Mouse (Mus musculus): Measurements from ENCODE around the gene Vps33b. TPM values are rescaled to one million over a fixed set of nuclear protein-coding genes. Genes with fewer than 3 reads are reported as not detected.

Vps33b gene
- polyA plus RNA-seq (2014; fragmentation: Illumina TruSeq; extraction: RNeasy Lipid Tissue Mini Kit (QIAGEN cat#74804); ENCODE audit: low read depth, low replicate concordance): 4.8 TPM

DNA sequence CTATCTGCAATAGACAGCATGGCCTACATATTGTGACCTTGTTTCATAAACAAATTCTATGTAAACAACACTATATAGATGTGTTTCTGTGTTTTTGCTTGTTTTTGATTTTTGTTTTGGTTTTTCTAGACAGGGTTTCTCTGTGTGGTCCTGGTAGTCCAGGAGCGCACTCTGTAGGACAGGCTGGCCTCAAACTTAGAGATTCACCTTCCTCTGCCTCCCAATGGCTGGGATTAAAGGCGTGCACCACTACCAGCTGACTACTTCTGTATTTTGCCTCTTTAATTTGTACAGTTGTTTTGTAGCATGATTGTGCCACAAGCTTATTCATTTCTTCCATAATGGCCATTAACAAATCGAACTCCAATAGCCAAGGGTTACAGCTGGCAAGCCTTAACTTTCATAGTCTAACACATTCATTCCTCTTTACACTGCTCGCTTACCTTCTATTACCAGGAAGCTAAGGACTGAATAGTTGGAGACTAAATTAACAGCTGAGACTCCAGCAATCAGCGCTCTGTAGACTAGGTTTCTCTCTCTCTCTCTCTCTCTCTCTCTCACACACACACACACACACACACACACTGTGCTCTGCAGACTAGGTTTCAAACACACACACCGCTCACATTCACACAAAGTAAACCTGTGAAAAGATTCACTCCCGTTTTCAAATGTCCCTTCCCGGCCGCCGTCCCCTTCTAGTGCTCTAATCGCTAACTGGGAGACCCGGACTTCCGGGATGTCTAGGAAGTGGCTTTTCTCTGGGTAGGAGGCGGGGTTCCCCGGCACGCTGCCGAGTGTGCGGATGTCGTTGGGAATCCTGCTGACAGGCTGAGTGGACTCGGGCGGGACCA lies at the start of gene Vps33b:
Gene Vps33b, plus strand, starts transcription at position 753 of the 854 bp plus-strand sequence.

DNA sequence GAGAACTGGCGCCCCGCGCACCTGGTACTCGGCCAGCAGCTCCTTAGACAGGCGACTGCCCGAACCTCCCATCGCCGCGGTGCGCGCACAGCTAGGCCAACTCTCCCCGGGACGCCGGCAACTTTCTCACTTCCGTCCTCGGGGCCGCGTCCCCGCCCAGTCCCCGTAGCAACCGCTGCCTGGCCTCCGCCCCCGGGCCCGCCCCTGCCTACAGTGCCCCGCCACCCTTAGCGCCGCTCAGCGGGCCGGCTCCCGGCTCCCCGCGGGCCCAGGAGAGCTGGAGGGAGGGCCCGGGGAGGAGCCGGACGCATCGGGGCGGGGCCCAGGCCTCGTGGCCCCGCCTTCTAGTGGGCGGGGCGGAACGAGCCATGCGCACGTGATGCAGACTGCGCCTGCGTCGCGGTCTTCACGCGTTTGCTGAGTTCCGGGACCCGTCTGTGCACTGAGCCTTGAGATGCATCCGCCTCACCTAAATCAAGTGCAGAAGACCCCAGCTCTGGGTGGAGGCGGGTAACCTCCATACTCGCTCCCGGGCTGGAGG lies 36.9 kb upstream of the Vps33b start, which contains the start of the genes Cib1 and Gdpgp1:
Gene Cib1, minus strand, starts transcription at position 325 of the 541 bp plus-strand sequence.
Gene Gdpgp1, plus strand, starts transcription at position 377 of the 541 bp plus-strand sequence.

GRCm38 (mm10) chr7:80246148-80246721 lies 23.2 kb upstream of the Vps33b start, which contains the start of gene Ttll13:
Ttll13 (plus strand) TSS chr7:80246376.

GRCm38 (mm10) chr7:80260625-80261371 lies 8.7 kb upstream of the Vps33b start, which contains the start of gene Ngrn:
Ngrn (plus strand) TSS chr7:80261215.

GRCm38 (mm10) chr7:80294062-80294763 lies 24.8 kb downstream of the Vps33b start, which contains the start of gene Prc1:
Prc1 (plus strand) TSS chr7:80294450.

DNA sequence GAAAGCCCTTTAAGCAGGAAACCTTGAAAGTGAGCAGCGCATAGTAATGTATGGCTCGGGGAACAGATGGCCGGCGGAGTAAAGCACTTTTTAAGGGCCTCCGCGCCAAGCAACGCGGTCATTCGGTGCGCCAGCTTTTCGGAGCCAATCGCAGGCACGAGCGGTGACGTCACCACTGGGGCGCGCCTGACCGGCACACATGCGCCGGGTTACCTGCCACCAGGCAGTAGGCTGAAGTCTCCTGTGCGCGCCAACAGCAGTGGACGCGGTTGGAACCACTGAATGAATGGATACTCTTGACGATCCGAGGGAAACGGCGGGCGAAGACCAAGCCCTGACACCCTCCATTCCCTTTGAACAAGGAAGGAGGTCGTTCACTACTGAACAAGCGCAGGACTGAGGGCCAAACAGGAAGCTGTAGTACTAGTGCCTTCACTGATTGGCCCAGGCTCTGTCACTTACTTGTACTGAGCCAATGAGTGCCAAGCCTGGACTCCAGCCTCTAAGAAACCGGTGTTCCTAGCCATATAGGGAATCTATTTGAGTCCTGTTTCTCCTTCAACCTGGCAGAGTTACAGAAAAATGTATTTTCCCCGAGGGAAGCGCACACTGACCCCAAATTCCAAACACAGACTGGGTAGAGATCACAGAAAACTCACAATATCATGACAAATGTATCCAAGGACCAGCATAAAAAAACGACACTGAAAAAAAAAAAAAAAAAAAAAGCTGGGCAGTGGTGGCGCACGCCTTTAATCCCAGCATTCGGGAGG lies 54.8 kb downstream of the Vps33b start, which contains the start of gene Rccd1:
Gene Rccd1, minus strand, starts transcription at position 412 of the 773 bp plus-strand sequence.

GRCm38 (mm10) chr7:80340793-80341192 lies 71.3 kb downstream of the Vps33b start, which contains the start of gene Unc45a:
Unc45a (minus strand) TSS chr7:80341005.

Other genes with a start within 250 kb of the Vps33b start
- gene Zfp710, start 244.8 kb upstream of the Vps33b start, polyA plus RNA-seq (2014; fragmentation: Illumina TruSeq; extraction: RNeasy Lipid Tissue Mini Kit (QIAGEN cat#74804); ENCODE audit: low read depth, low replicate concordance): 0.24 TPM
- 0.85 TPM for gene Idh2, start 154.3 kb upstream of the Vps33b start, polyA plus RNA-seq (2014; fragmentation: Illumina TruSeq; extraction: RNeasy Lipid Tissue Mini Kit (QIAGEN cat#74804); ENCODE audit: low read depth, low replicate concordance)
- 0.67 TPM for gene Sema4b, start 82.8 kb upstream of the Vps33b start, polyA plus RNA-seq (2014; fragmentation: Illumina TruSeq; extraction: RNeasy Lipid Tissue Mini Kit (QIAGEN cat#74804); ENCODE audit: low read depth, low replicate concordance)
- gene Cib1, start 36.8 kb upstream of the Vps33b start, polyA plus RNA-seq (2014; fragmentation: Illumina TruSeq; extraction: RNeasy Lipid Tissue Mini Kit (QIAGEN cat#74804); ENCODE audit: low read depth, low replicate concordance): 49.1 TPM
- gene Gdpgp1, start 36.8 kb upstream of the Vps33b start, polyA plus RNA-seq (2014; fragmentation: Illumina TruSeq; extraction: RNeasy Lipid Tissue Mini Kit (QIAGEN cat#74804); ENCODE audit: low read depth, low replicate concordance): 0.91 TPM
- gene Ttll13, start 23.3 kb upstream of the Vps33b start, polyA plus RNA-seq (2014; fragmentation: Illumina TruSeq; extraction: RNeasy Lipid Tissue Mini Kit (QIAGEN cat#74804); ENCODE audit: low read depth, low replicate concordance): 226 TPM
- gene Ngrn, start 8.4 kb upstream of the Vps33b start, polyA plus RNA-seq (2014; fragmentation: Illumina TruSeq; extraction: RNeasy Lipid Tissue Mini Kit (QIAGEN cat#74804); ENCODE audit: low read depth, low replicate concordance): 5.7 TPM
- 157 TPM for gene Prc1, start 24.8 kb downstream of the Vps33b start, polyA plus RNA-seq (2014; fragmentation: Illumina TruSeq; extraction: RNeasy Lipid Tissue Mini Kit (QIAGEN cat#74804); ENCODE audit: low read depth, low replicate concordance)
- gene Rccd1, start 54.8 kb downstream of the Vps33b start, polyA plus RNA-seq (2014; fragmentation: Illumina TruSeq; extraction: RNeasy Lipid Tissue Mini Kit (QIAGEN cat#74804); ENCODE audit: low read depth, low replicate concordance): 4.5 TPM
- 1.2 TPM for gene Unc45a, start 71.4 kb downstream of the Vps33b start, polyA plus RNA-seq (2014; fragmentation: Illumina TruSeq; extraction: RNeasy Lipid Tissue Mini Kit (QIAGEN cat#74804); ENCODE audit: low read depth, low replicate concordance)
- 5.7 TPM for gene Hddc3, start 73.5 kb downstream of the Vps33b start, polyA plus RNA-seq (2014; fragmentation: Illumina TruSeq; extraction: RNeasy Lipid Tissue Mini Kit (QIAGEN cat#74804); ENCODE audit: low read depth, low replicate concordance)
- gene Man2a2, start 101.7 kb downstream of the Vps33b start, polyA plus RNA-seq (2014; fragmentation: Illumina TruSeq; extraction: RNeasy Lipid Tissue Mini Kit (QIAGEN cat#74804); ENCODE audit: low read depth, low replicate concordance): 14.6 TPM
- not detected for gene Fes, start 118.3 kb downstream of the Vps33b start, polyA plus RNA-seq (2014; fragmentation: Illumina TruSeq; extraction: RNeasy Lipid Tissue Mini Kit (QIAGEN cat#74804); ENCODE audit: low read depth, low replicate concordance)
- 0.48 TPM for gene Furin, start 135.8 kb downstream of the Vps33b start, polyA plus RNA-seq (2014; fragmentation: Illumina TruSeq; extraction: RNeasy Lipid Tissue Mini Kit (QIAGEN cat#74804); ENCODE audit: low read depth, low replicate concordance)

Data from testis, adult 10 weeks (tissue).